Mouse (Mus musculus) forelimb bud, embryonic 11.5 days (tissue): ENCODE data around the gene Gm45808.
"Not testable (repeated sequence)": the region's sequence is repeated elsewhere in the genome, so short reads cannot be mapped to it uniquely, and the experiment has no call there.

Source experiments
- DNase-seq: peaks from one replicate; pipeline ENCODE4 v3.0.0-alpha.2; 2012; ENCODE audit warnings: low read depth, low spot score

The Gm45808 gene

DNA sequence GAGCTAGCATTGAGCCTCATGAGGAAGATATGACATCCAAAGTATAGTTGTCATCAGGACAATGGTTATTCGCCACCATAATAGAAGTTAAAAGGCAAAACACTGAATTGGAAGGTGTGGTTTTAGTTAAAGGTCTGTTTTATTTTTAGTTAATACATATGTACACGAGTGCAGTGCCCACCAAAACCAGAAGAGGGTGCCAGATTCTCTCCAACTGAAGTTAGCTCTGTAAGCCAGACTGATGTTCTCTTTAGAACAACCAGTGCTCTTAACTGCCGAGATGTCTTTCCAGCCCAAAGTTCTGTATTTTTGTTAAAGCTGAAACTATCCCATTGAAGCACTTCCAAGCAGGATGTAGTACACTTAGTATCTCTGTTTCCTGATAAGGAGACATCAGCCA lies 15.7 kb downstream of the Gm45808 start:
- peak; percentile 74 for DNase-seq

DNA sequence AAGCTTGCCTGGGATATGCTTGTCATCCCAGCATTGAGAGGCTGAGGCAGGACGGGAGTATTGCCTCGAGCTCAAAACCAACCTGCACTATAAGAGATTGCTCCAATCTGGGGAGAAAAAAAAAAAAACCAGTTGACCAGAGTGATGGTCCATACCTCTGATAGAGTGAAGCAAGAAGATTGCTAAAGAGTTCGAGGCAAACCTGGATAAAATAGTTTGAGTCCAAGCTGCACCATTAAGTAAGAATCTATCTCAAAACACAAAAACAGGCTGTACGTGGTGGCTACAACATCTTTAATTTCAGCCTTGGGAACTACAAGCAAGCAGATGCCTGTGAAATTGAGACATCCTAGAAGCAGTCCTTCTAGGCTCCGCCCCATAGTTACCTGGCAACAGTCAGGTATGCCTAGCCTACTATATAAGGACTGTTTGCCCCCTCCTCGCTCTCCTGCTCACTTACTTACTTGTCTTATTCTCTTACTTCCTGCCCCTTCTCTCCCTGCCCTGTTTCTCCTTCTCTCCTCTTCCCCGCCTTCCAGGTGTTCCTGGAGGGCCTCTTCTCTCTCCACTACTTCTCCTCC lies 19.4 kb downstream of the Gm45808 start:
- DNase-seq: no peak

DNA sequence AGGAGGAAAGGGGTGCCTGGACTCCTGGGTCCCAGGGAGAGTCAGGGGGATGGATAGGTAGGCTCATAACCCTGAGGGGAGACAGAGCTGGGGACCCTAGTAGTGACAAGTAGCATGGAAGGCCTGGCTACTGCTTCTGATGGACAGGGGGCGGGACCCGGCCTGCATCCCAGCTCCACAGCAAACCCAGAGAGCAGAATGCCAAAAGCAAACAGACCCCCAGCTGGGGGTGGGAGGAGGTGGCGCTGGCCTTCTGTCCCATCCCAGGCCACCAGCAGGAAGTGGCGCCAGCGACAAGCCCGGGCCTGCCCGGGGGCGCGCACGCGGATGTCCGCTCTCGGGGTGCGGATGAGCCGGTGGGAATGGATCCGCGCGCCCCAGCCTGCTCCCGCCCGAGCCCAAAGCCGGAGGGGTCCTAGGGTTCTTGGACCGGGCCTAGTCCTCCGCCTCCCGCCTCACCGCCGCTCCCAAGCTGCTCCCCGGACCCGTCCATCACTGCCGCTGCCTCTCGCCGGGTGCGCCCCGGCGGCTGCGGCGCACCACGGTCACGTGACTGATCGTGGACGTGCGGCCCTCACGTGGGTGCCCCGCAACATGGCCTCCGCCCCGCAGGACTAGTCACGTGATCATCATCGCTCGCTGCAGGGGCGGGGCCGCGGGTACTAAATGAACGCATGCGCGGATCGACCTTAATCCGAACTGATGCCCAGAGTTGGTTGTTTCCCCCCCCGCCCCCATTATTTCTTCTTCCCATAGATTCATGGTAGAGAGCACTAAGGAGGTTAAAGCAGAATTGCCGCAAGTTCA lies 20.1 kb downstream of the Gm45808 start, which contains the start of gene Bax:
TSS of gene Bax (minus strand) at position 616 of the 807 bp plus-strand sequence.
- peak; percentile 96 for DNase-seq

DNA sequence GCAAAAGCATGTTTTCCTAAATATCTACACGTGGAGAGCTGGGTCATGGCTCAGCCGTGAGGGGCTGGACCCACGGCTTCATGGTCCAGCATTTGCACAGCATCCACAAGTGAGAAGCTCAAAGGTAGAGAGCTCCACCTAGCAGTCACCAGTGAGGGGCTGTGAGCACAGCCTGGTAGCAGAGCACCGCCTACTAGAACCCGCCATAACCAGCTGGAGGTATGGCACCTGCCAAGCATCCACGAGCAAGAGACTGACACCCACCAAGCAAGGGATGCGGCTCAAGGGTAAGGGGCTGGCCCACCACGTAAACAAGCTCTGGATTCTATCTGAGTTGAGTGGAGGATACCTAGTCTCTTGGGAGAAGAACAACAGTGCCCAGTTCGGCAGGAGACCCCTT lies 21.1 kb downstream of the Gm45808 start:
- DNase-seq: no peak

DNA sequence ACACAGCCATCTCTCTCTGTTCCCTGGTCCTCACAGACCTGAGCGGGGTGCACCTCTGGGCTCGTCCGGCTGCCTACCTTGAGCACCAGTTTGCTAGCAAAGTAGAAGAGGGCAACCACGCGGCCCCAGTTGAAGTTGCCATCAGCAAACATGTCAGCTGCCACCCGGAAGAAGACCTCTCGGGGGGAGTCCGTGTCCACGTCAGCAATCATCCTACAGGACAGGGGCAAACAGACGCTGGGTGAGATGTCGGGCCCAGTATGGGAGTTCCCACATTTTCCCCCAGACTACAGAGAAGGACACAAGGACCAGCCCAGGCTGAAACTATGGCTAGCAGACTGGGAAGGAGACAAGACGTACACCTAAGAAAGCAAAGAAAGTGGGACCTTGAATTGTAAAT lies 21.5 kb downstream of the Gm45808 start:
- DNase-seq: no peak

- DNase-seq: no peak
Observed at GRCm38 (mm10) chr7:45463987-45464778, 22.4 kb downstream of the Gm45808 start.

DNA sequence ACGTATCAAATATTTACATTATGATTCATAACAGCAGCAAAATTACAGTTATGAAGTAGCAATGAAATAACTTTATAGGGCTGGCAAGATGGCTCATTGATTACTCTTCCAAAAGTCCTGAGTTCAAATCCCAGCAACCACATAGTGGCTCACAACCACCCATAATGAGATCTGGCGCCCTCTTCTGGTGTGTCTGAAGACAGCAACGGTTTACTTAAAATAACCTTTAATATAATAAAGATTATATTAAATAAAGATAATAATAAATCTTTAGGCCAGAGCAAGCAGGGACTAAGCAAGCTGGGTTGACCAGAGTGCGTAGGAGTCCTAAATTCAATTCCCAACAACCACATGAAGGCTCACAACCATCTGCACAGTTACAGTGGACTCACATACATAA lies 23.7 kb downstream of the Gm45808 start:
- DNase-seq: not testable (repeated sequence)

- no peak for DNase-seq
Observed at GRCm38 (mm10) chr7:45462325-45462724, 24.3 kb downstream of the Gm45808 start.

DNA sequence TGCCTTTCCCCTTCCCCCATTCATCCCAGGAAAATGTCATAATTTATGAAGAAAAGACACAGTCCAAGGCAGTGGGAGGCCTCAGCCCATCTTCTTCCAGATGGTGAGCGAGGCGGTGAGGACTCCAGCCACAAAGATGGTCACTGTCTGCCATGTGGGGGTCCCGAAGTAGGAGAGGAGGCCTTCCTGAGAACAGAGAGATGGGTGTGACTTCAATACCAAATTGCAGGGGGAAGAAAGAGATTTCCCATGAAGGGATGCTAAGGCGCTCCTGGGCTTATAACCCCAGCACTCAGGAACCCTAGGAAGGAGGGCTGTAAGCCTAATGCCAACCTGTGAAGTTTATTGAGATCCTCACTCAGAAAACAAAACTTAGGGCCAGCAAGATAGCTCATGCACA lies 24.8 kb downstream of the Gm45808 start:
- no peak for DNase-seq

- DNase-seq: no peak
Observed at GRCm38 (mm10) chr7:45461326-45461725, 25.3 kb downstream of the Gm45808 start.

DNA sequence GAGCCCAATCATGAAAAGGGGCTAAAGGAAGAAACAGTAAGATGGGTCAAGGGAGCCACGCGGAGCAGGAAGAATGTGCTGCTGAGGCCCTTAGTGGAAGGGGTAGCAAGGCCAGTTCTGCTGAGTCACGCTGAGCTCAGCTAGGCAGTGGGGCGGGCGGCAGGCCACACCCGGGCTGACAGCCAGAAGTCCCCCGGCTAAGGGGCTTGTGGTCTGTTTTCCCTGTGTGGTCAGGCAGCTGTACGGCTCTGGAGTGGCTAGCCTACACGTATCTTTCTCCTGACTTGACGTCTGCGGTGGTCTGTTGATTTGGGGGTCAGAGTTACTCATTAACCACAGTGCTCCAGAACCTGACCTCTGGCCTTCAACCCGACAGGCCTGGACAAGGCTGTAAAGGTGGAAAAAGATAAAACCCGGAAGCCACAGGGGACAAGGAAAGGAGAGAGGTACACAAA lies 25.7 kb downstream of the Gm45808 start:
- no peak for DNase-seq

DNA sequence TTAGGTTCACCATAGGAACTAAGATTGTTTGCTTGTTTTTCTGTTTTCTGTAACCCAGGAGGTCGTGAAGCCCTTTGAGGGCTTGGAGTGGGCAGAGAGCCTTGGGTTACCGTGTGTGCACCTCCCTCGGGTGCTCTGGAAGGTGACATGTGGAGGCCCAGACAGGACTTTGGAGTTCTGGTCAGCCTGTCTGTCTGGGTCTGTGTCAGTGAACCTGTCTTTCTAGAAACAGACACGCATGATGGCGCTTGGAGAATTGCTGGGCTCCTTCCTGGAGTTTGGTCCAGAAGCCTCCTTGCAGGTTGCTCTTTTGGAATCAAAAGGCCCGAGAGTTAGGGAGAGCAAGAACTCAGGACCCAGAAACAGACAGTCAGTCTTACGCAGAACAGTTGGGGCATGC lies 26.2 kb downstream of the Gm45808 start:
- DNase-seq: no peak

- peak; percentile 98 for DNase-seq
Observed at GRCm38 (mm10) chr7:45459564-45460140, 27.0 kb downstream of the Gm45808 start, which contains the start of gene Ftl1. Gene Ftl1 (minus strand): TSS chr7:45459884.

- DNase-seq: peak; percentile 72
Observed at GRCm38 (mm10) chr7:45458748-45459563, 27.7 kb downstream of the Gm45808 start.

- no peak for DNase-seq
Observed at GRCm38 (mm10) chr7:45457204-45458060, 29.2 kb downstream of the Gm45808 start.

- DNase-seq: no peak
Observed at GRCm38 (mm10) chr7:45456721-45457203, 29.8 kb downstream of the Gm45808 start.

DNA sequence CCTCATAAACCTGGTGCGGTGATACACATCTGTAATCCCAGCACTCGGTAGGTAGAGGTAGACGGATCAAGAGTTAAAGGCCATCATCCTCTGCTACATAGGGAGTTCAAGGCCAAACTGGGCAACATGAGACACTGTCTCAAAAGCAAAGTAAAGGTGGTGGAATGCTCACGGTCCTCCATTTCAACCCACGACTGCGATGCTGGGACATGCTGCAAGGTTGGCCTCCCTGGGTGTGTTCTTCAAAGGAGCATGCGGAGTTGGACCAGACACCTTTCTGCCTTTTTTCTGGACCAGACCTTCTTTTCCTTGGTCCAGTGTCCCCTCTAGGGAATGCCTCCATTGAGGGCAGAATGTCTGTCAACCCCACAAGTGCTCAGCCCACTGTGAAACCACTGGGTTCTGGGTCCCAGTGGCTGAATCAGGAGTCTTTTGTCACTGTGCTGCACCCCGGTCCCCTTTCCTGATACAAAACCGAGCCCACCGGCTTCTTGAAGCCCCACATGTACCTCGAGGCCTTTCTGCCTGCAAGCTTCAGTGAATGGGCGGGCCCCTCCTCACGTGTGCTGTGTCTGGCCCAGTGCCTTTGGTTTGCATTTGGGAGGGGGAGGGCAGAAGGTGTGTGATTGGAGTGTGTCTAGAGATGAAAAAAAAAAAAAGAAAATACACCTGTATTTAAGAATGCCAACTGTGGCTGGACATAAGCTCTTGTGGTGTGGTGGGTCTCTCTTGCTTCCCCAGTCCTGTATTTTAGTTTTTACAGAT lies 30.5 kb downstream of the Gm45808 start:
- DNase-seq: no peak

- no peak for DNase-seq
Observed at GRCm38 (mm10) chr7:45454971-45455370, 31.6 kb downstream of the Gm45808 start.

DNA sequence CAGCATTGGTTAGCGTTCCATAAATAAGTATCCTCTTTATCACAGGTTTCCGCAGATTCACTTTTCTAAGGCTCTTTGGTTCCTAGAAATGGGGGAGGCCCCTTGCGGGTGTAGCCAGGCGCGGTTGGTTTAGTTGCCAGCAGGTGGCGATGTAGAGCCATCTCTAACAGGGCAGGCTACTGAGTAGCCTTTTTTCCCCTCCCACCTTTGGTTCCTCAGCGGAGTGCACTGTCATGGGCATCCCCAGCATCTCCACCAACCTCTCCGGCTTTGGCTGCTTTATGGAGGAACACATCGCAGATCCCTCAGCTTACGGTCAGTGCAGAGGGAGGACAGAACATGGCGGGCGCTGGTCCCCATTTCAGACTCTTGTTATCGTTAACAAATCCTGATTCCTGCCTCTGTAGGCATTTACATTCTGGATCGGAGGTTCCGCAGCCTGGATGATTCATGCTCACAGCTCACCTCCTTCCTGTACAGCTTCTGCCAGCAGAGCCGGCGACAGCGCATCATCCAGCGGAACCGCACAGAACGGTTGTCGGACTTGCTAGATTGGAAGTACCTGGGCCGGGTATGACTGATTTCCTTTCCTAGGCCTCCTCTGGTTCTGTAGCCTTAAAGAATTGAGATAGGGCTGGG lies 35.1 kb downstream of the Gm45808 start:
- DNase-seq: peak; percentile 83
